Mouse (Mus musculus) C2C12 (cell line): ENCODE measurements around the gene Epha10. TPM values are rescaled to one million over a fixed set of nuclear protein-coding genes. Genes with fewer than 3 reads are reported as not detected.

ENCODE experiments used
- H3K27me3 ChIP-seq: one replicate; pipeline ENCODE4 v1.6.1; 2011; ENCODE audit not compliant: control insufficient read depth, insufficient read depth, insufficient read length
- H3K36me3 ChIP-seq: one replicate; pipeline ENCODE4 v1.6.1; 2011; ENCODE audit not compliant: control insufficient read depth, insufficient read depth
- H3K4me3 ChIP-seq: one replicate; pipeline ENCODE4 v1.5.1; 2011; ENCODE audit warnings: mild to moderate bottlenecking, control low read depth; ENCODE audit not compliant: poor library complexity, insufficient read depth, severe bottlenecking
- H3K79me2 ChIP-seq: one replicate; pipeline ENCODE4 v1.6.1; 2011; ENCODE audit not compliant: control insufficient read depth, insufficient read depth
- H3K79me3 ChIP-seq: one replicate; pipeline ENCODE4 v1.6.1; 2011; ENCODE audit warnings: low read depth, control low read depth
- H3ac ChIP-seq: one replicate; pipeline ENCODE3; 2011; ENCODE audit warnings: low read depth; ENCODE audit not compliant: control insufficient read depth, insufficient read length
- CEBPB ChIP-seq: IDR thresholded peaks from one replicate; pipeline ENCODE4 v1.6.1; 2011; ENCODE audit warnings: low read depth, mild to moderate bottlenecking, control low read depth, moderate library complexity
- CTCF ChIP-seq: IDR thresholded peaks from one replicate; pipeline ENCODE4 v1.5.1; 2011; ENCODE audit not compliant: control insufficient read depth, insufficient read depth, insufficient read length
- FOSL1 ChIP-seq: IDR thresholded peaks from one replicate; pipeline ENCODE4 v1.8.0; 2011; ENCODE audit warnings: mild to moderate bottlenecking, low read length; ENCODE audit not compliant: poor library complexity, insufficient read depth, severe bottlenecking
- MAX ChIP-seq: IDR thresholded peaks from one replicate; pipeline ENCODE4 v1.6.1; 2011; ENCODE audit warnings: mild to moderate bottlenecking, control low read depth
- MYOD1 ChIP-seq: IDR thresholded peaks from one replicate; pipeline ENCODE4 v1.6.1; 2011; ENCODE audit warnings: low read depth; ENCODE audit not compliant: control insufficient read depth, insufficient read length
- MYOG ChIP-seq: IDR thresholded peaks from one replicate; pipeline ENCODE4 v1.6.1; 2011; ENCODE audit not compliant: control insufficient read depth, insufficient read length; ENCODE audit errors: extremely low read depth
- USF1 ChIP-seq: IDR thresholded peaks from one replicate; pipeline ENCODE4 v1.6.1; 2011; ENCODE audit warnings: low read depth, mild to moderate bottlenecking, control low read depth, moderate library complexity
- polyA plus RNA-seq: library from polyadenylated mRNA; unstranded; fragments of >200 nt; fragmentation: generic; extraction: Trizol; gene quantifications from one replicate; pipeline ENCODE4 v1.2.1, GENCODE M21; 2012; ENCODE audit warnings: missing spikeins

Epha10 gene
- polyA plus RNA-seq, 1 experiment: not detected

DNA sequence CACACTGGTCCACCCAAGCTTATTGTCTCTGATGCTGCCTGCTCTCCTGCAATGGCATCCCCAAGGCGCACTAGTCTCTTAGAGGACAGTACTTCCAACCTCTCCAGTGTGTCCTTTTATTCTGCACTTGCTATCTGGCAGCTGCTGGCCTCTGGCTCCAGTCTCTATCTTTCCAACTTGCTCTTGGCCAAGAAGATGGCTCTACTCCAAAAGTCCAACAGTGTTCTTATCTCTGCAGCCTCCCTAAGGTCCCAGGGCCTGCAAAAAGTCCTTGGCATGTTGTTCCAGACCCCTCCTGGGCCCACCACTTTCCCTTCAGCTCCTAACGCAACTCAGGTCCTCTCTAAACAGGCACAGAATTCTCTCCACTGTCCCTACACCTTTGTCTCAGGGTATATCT lies 76.6 kb downstream of the Epha10 start:
- TF ChIP-seq MYOD1: no peak
- TF ChIP-seq CTCF: no peak
- TF ChIP-seq FOSL1: no peak
- no peak for TF ChIP-seq CEBPB
- no peak for TF ChIP-seq MAX
- TF ChIP-seq MYOG: no peak
- TF ChIP-seq USF1: no peak
- H3K4me3 ChIP-seq: no peak overlapping the region
- H3K36me3 ChIP-seq: no peaks in the 10 kb centered on the region
- no peak overlapping the region for H3ac ChIP-seq
- H3K27me3 ChIP-seq: peaks cover 82% of the 10 kb centered on the region
- H3K79me3 ChIP-seq: no peaks in the 10 kb centered on the region
- H3K79me2 ChIP-seq: no peaks in the 10 kb centered on the region

DNA sequence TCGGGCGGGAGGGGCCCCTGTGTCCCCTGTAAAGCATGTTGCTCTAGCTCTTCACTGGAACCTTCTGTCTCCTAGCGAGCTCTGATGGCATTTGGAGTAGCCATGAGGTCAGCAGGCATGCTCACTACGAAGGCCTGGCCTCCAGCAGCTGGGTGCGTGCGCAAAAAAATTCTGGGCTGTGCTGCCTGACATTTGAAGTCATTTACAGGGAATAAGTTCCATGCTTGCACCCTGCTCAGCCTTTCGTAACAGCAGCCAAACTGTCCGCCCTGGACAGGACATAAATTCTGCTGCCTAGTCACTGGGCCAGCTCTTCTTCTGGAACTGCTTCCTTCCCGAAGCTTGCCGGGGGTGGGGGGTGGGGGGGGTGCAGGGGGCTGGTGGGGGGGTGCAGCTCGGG lies 78.4 kb downstream of the Epha10 start:
- Histone ChIP-seq H3K4me3 (no peak overlapping the region), H3K79me2 (no peaks in the 10 kb centered on the region), H3ac (no peak overlapping the region), H3K79me3 (no peaks in the 10 kb centered on the region), H3K36me3 (no peaks in the 10 kb centered on the region), H3K27me3 (peaks cover 76% of the 10 kb centered on the region)
- TF ChIP-seq CEBPB: no peak
- TF ChIP-seq USF1: no peak

DNA sequence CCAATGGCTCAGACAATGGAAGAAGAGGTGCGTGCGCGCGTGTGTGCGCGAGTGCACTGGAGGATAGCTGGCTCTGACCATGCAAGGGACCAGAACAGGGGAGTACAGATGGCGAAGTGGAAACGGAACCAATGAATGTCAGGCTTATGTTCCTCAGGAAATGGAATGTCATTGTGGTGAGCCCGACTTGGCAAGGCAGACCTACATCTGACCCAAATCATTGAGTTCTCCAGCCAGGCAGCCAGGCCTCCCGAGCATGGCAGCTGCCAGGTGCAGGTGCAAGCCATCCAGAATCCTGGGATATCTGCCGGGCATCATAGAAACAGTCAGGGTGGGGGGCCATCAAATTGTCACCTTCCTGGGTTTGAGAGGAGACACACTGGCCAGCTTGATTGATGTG lies 80.2 kb downstream of the Epha10 start:
- H3ac ChIP-seq: no peak overlapping the region
- H3K36me3 ChIP-seq: no peaks in the 10 kb centered on the region
- H3K27me3 ChIP-seq: peaks cover 78% of the 10 kb centered on the region
- H3K4me3 ChIP-seq: no peak overlapping the region
- no peaks in the 10 kb centered on the region for H3K79me3 ChIP-seq
- no peaks in the 10 kb centered on the region for H3K79me2 ChIP-seq
- TF ChIP-seq CTCF (no peak), MYOG (no peak), MAX (no peak)

DNA sequence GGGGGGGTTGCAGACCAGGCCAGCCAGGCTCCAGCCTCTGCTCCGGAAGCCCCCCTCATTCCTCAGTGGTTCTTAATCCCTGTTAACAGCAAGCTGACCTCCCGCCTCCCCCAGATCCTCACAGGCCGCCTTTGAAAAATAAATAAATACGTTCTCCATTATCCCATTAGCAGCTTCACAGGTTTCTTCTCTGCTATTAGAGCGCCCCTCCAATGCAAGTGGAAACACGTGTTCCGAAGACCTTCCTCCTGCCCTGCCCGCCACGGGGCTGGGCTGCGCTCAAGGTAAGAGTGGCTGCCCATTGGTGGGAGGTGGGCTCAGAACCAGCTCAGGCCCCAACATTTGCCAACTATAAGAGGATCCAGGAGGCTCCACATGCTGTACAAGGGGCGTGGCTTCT lies 81.9 kb downstream of the Epha10 start:
- TF ChIP-seq FOSL1 (no peak), MAX (no peak), MYOD1 (no peak), CTCF (no peak), USF1 (no peak), MYOG (no peak), CEBPB (no peak)
- Histone ChIP-seq H3K36me3 (no peaks in the 10 kb centered on the region), H3ac (no peak overlapping the region), H3K4me3 (no peak overlapping the region), H3K27me3 (peaks cover 69% of the 10 kb centered on the region), H3K79me2 (no peaks in the 10 kb centered on the region), H3K79me3 (no peaks in the 10 kb centered on the region)

DNA sequence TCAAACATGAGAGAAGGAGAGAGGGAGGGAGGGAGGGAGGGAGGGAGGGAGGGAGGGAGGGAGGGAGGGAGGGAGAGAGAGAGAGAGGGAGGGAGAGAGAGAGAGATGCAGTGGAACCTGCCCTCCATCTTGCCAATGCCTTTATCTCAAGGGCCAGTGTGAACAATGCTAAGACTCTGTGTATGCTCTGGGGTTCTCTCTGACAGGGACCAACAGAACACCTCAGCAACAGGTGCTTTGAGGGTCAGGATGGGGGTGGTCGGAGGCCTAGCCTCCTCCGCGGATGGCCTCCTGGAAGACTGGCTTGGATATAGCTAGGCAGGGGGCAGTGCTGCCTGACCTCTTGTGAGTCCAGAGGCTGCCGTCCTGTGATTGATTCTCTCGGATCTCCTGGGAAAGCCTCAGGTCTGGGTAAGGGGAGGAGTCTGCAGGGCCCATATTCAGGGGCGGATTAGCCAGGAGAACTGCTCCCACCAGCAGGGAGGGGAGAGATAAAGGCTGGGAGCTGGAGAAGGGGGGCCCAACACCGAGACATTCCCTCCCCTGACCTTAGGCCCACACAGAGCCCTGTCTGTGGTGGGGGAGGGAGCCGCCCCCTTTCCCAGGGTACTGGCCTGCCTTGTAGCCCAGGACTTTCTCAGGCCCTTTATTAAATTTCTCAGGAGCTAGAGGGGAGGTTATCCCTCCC lies 84.4 kb downstream of the Epha10 start:
- H3K79me2 ChIP-seq: no peaks in the 10 kb centered on the region

More for the DNA sequence above, 84.4 kb downstream of the Epha10 start:
- no peaks in the 10 kb centered on the region for H3K36me3 ChIP-seq
- no peak overlapping the region for H3ac ChIP-seq
- H3K79me3 ChIP-seq: no peaks in the 10 kb centered on the region
- peaks cover 78% of the 10 kb centered on the region for H3K27me3 ChIP-seq
- TF ChIP-seq CEBPB (no peak), MYOG (no peak), FOSL1 (no peak), CTCF (no peak), USF1 (no peak), MYOD1 (no peak), MAX (no peak)
- H3K4me3 ChIP-seq: no peak overlapping the region

Other genes starting within 250 kb of the Epha10 start
- gene Pou3f1, start 224.1 kb upstream of the Epha10 start, polyA plus RNA-seq: 0.01 TPM
- 29.7 TPM for gene Utp11, start 187.3 kb upstream of the Epha10 start, polyA plus RNA-seq
- 206 TPM for gene Fhl3, start 180.2 kb upstream of the Epha10 start, polyA plus RNA-seq
- gene Sf3a3, start 166.1 kb upstream of the Epha10 start, polyA plus RNA-seq: 71.6 TPM
- 13.8 TPM for gene Inpp5b, start 139.0 kb upstream of the Epha10 start, polyA plus RNA-seq
- gene Mtf1, start 78.8 kb upstream of the Epha10 start, polyA plus RNA-seq: 10.9 TPM
- 78.9 TPM for gene Yrdc, start 30.2 kb upstream of the Epha10 start, polyA plus RNA-seq
- gene 1110065P20Rik, start 29.7 kb upstream of the Epha10 start, polyA plus RNA-seq: 67.6 TPM
- 0.04 TPM for gene Maneal, start 18.7 kb upstream of the Epha10 start, polyA plus RNA-seq
- 6.5 TPM for gene 9930104L06Rik, start 56.1 kb downstream of the Epha10 start, polyA plus RNA-seq
- gene Cdca8, start 58.4 kb downstream of the Epha10 start, polyA plus RNA-seq: 104 TPM
- 0.04 TPM for gene Rspo1, start 105.5 kb downstream of the Epha10 start, polyA plus RNA-seq
- 23.2 TPM for gene Gnl2, start 135.7 kb downstream of the Epha10 start, polyA plus RNA-seq
- 0.04 TPM for gene Dnali1, start 184.8 kb downstream of the Epha10 start, polyA plus RNA-seq
- gene Snip1, start 185.8 kb downstream of the Epha10 start, polyA plus RNA-seq: 19.1 TPM
- 31.3 TPM for gene Meaf6, start 204.2 kb downstream of the Epha10 start, polyA plus RNA-seq
- gene Zc3h12a, start 246.9 kb downstream of the Epha10 start, polyA plus RNA-seq: 6.7 TPM